Mouse (Mus musculus) myocyte (in vitro differentiated cells): Measurements from ENCODE around the gene Kifc3.

ENCODE experiments used
- MYOG ChIP-seq, 3 experiments: IDR thresholded peaks; one replicate each; pipeline ENCODE4 v1.6.1; 2011; ENCODE audit warnings: control low read depth in 2 of 3, low read depth in 2 of 3, mild to moderate bottlenecking in 2 of 3; ENCODE audit not compliant: insufficient read length in 2 of 3, control insufficient read depth in 1 of 3, insufficient read depth in 1 of 3
- POLR2A ChIP-seq: IDR thresholded peaks from one replicate; pipeline ENCODE4 v1.6.1; 2011; ENCODE audit warnings: low read depth, mild to moderate bottlenecking, control low read depth, moderate library complexity; ENCODE audit not compliant: insufficient read length
- TCF12 ChIP-seq: IDR thresholded peaks from one replicate; pipeline ENCODE4 v1.6.1; 2011; ENCODE audit warnings: mild to moderate bottlenecking, control low read depth; ENCODE audit not compliant: poor library complexity, insufficient read depth, severe bottlenecking
- USF1 ChIP-seq: IDR thresholded peaks from one replicate; pipeline ENCODE4 v1.6.1; 2011; ENCODE audit warnings: low read depth, mild to moderate bottlenecking, control low read depth, moderate library complexity

GRCm38 (mm10) chr8:95080381-95081341, 122.0 kb downstream of the Kifc3 start, which contains the start of gene Katnb1:
- no peak for TF ChIP-seq TCF12
- TF ChIP-seq POLR2A, result peak; percentile 86
- no peak for TF ChIP-seq MYOG (IDR thresholded peaks at IDR 0.05; ENCODE audit: control insufficient read depth in 1 of 3, insufficient read depth in 1 of 3, insufficient read length in 2 of 3, low read depth in 2 of 3)
- TF ChIP-seq USF1, result no peak
